Mouse (Mus musculus) embryonic facial prominence, embryonic 10.5 days (tissue): ENCODE results near the gene Cpsf3. TPM values are rescaled to one million over a fixed set of nuclear protein-coding genes. Genes with fewer than 3 reads are reported as not detected.

Experiments
- DNase-seq: peaks from one replicate; pipeline ENCODE4 v3.0.0-alpha.2; 2017; ENCODE audit warnings: low spot score
- H3K27ac ChIP-seq: fragments of 300-500 bp; sonication (generic); replicated peaks from 2 replicates; pipeline ENCODE4 v1.5.1; 2016; ENCODE audit warnings: mild to moderate bottlenecking
- H3K27me3 ChIP-seq: fragments of 300-500 bp; sonication (generic); replicated peaks from 2 replicates; pipeline ENCODE4 v1.6.1; 2016; ENCODE audit warnings: low read depth, mild to moderate bottlenecking; ENCODE audit not compliant: poor library complexity, severe bottlenecking
- H3K36me3 ChIP-seq: fragments of 300-500 bp; sonication (generic); replicated peaks from 2 replicates; pipeline ENCODE4 v1.6.1; 2016; ENCODE audit warnings: mild to moderate bottlenecking, moderate library complexity
- H3K4me1 ChIP-seq: fragments of 300-500 bp; sonication (generic); 2 replicates; pipeline ENCODE4 v1.6.1; 2016
- H3K4me3 ChIP-seq: fragments of 300-500 bp; sonication (generic); 2 replicates; pipeline ENCODE4 v1.5.1; 2016; ENCODE audit warnings: mild to moderate bottlenecking, moderate library complexity
- H3K9me3 ChIP-seq: fragments of 300-500 bp; sonication (generic); 2 replicates; pipeline ENCODE4 v1.6.1; 2016; ENCODE audit warnings: mild to moderate bottlenecking
- WGBS: fragments of 180-500 bp; shearing (Covaris S2); methylation state at CpG from one replicate; pipeline ENCODE4 v1.1.7; 2016; 5-methylcytosine and 5-hydroxymethylcytosine counted together
- polyA plus RNA-seq: library from polyadenylated mRNA; unstranded; fragments of >200 nt; fragmentation: Nextera tagmentation; extraction: Ambion mirVana; gene quantifications from 2 replicates; pipeline ENCODE4 v1.2.1, GENCODE M21; 2016

The Cpsf3 gene
- polyA plus RNA-seq, 1 experiment from 2014 or later: 130 TPM

DNA sequence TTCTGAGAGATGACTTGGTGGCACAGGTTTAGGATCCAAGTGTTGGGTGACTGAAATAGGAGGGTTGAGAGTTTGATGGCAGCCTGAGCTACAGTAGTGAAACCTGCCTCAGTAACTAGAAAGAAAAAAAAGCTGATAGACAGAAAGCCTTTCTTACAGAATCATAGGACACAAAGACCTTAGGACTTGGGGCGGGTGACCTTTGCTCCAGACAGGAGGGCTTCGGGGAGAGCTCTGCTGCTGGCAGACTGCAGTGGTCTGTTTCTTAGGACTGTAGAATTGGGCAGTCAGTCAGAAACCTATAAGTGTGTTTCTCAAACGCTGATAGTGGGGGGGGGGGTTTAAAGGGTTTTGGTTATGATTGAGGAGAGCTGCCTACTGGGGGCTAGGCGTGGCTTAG lies 20.6 kb downstream of the Cpsf3 start:
- H3K36me3 ChIP-seq: peaks cover 100% of the 10 kb centered on the region
- 93% methylated on average over 4 of the region's 4 CpGs for WGBS
- H3K4me3 ChIP-seq: no peak overlapping the region

DNA sequence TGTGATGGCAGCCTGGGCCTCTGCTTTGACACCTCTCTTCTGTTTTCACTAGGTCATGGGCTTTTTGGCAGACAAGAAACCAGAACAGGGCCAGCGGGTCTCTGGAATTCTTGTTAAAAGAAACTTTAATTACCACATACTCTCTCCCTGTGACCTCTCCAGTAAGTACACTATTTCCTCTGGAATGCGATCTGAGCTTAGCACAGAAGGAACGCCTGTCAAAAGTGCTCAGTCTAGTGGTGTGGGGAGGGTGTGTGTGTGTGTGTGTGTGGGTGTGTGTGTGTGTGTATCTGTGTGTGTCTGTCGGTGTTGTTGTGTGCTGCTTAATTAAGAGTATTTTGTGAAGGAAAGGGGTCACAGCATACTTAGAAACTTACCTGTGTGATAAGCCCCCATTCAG lies 21.5 kb downstream of the Cpsf3 start:
- Histone ChIP-seq H3K36me3 (peaks cover 100% of the 10 kb centered on the region), H3K27ac (no peak overlapping the region)
- 89% methylated on average over 4 of the region's 4 CpGs for WGBS

More for the DNA sequence above, 20.6 kb downstream of the Cpsf3 start:
- no peak for DNase-seq
- Histone ChIP-seq H3K4me1 (no peaks in the 10 kb centered on the region), H3K27ac (no peak overlapping the region), H3K27me3 (no peaks in the 10 kb centered on the region), H3K9me3 (no peaks in the 10 kb centered on the region)

DNA sequence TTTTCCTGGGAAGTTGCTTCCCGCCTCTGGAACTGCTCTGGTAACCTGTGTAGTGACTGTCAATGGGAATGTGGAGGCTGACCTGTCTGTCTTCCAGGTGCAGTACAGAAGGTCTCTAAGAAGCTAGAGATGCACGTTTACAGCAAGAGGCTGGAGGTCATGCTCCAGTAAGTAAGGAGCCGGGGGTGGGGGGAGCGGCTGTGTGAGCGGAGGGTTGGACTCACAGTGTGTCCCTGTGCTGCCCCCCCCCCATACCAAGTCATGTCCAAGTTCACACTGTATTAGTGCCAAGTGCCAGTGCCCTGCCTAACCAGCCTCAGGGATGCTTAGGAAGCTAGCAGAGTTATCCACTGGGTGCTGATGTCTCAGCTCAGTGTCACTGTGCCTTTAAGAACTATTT lies 27.0 kb downstream of the Cpsf3 start:
- no peak overlapping the region for H3K27ac ChIP-seq
- WGBS: 86% methylated on average over 5 of the region's 5 CpGs
- no peak overlapping the region for H3K4me3 ChIP-seq
- peaks cover 84% of the 10 kb centered on the region for H3K36me3 ChIP-seq
- no peaks in the 10 kb centered on the region for H3K9me3 ChIP-seq
- no peaks in the 10 kb centered on the region for H3K27me3 ChIP-seq
- DNase-seq: no peak
- peaks cover 7% of the 10 kb centered on the region; the same call in 1 of the 2 replicates for H3K4me1 ChIP-seq

More for the DNA sequence above, 21.5 kb downstream of the Cpsf3 start:
- H3K9me3 ChIP-seq: no peaks in the 10 kb centered on the region
- H3K4me1 ChIP-seq: no peaks in the 10 kb centered on the region
- H3K27me3 ChIP-seq: no peaks in the 10 kb centered on the region
- H3K4me3 ChIP-seq: no peak overlapping the region
- DNase-seq: no peak

DNA sequence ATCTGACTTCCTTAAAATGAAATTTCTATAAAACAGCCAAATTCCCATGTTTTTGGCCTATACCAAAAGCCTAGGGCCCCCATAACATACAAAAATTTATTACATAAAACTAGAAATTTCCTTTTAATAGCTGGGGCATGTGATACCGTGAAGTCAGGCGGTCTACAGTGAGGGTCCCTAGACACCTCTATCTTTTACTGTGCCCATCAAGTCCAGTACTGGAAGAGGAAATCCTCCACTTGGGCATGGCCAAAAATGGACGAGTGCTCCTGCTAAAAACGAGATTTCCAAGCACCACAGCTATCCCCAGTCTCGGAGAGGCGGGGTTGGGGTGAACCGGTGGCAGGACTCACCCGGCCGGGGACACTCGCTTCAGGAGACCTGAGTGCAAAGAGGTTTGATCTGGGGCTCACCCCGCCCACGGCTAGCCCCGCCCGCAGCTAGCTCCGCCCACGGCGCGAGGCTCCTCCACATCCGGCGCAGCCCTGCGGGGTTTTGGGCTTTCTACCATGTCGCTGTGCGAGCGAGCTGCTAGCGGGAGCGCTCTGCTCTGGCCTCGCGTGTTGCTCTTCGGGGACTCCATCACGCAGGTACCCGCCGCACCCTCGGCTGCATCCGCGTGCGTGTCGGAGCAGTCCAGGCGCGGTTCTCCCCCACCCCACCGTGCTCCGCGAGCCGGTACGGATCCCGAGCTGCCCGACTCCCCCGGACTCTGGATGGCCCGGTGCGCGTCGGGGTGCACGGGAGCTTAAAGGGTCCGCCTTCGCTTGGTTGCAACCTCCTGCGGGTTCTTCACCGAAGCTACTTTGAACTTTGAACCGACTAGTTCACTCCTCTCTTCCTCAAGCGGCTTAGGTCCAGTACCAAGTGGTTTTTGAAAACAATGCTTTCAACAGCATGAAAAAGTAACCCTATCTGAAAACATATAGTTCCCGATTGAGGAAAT lies 31.0 kb downstream of the Cpsf3 start, which contains the start of gene Iah1:
Gene Iah1, plus strand, starts transcription at position 467 of the 946 bp plus-strand sequence.
- Histone ChIP-seq H3K36me3 (peaks cover 72% of the 10 kb centered on the region), H3K27ac (peak within 1 kb of the TSS; percentile 91), H3K9me3 (no peaks in the 10 kb centered on the region), H3K4me3 (peak within 1 kb of the TSS; percentile 84), H3K4me1 (peaks cover 8% of the 10 kb centered on the region; the same call in 1 of the 2 replicates), H3K27me3 (no peaks in the 10 kb centered on the region)
- WGBS: 2% methylated on average over 59 of the region's 59 CpGs
- DNase-seq: peak; percentile 90

DNA sequence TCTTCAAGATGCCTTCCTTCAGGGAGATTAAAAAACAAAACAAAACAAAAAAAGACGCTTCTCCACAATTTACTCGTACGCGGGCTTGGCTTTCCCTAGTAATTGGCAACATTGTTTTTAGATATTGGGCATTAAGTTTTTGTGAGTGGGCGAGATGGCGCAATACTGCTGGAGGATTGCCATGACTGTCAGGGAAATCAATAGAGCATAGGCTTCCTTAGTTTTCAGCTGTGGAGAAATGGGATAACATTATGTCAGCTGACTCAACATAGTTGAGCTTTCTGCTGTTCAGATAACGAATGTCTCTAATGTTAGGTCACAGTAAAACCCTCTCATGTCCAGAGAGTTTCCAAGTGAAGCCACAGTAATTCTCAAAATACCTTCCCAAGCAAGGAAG lies 31.7 kb downstream of the Cpsf3 start:
- DNase-seq: no peak

DNA sequence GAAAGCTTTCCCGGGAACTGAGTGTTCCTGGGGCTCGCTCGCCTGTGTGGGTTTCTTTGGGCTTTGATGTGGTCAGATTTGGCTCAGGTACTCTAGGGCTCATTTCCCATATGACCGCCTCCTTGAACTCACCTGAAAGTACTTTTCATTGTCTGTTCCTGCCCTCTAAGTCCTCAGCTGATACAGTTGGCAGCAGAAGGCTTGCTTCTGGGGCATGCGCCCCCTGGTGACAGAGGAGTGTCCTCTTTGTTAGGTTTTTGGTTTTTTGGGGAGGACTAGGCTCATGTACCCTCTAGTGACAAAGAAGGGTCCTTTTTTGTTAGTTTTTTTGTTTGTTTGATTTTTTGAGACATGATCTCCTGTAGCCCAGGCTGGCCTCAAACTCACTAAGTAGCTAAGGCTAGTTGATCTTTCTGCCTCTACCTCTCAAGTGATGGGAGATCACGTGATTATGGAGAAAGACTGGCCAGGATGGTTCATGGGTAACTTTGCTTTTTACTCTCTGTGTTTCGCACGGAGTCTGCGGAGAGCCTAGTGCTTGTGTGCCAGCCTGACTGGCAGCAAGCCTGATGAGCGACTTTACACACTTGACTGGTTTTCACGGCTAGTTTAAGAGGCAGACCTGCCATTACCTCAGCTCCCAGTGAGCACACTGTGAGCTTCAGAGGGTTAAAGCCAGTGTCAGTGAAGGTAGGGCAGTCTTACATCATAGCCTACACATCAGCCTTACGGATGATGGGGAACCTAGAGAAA lies 33.1 kb downstream of the Cpsf3 start:
- Histone ChIP-seq H3K9me3 (no peaks in the 10 kb centered on the region), H3K27ac (no peak overlapping the region), H3K27me3 (no peaks in the 10 kb centered on the region), H3K4me3 (no peak overlapping the region), H3K36me3 (peaks cover 72% of the 10 kb centered on the region), H3K4me1 (peaks cover 8% of the 10 kb centered on the region; the same call in 1 of the 2 replicates)
- DNase-seq: peak; percentile 71
- 76% methylated on average over 12 of the region's 12 CpGs for WGBS

More for the DNA sequence above, 31.7 kb downstream of the Cpsf3 start:
- 42% methylated on average over 7 of the region's 7 CpGs for WGBS
- Histone ChIP-seq H3K27ac (0 out of 2 replicates have a peak overlapping the region, but pooled peaks have one; percentile 91), H3K4me1 (peaks cover 8% of the 10 kb centered on the region; the same call in 1 of the 2 replicates), H3K9me3 (no peaks in the 10 kb centered on the region), H3K27me3 (no peaks in the 10 kb centered on the region), H3K36me3 (peaks cover 72% of the 10 kb centered on the region), H3K4me3 (peak overlapping the region; percentile 84)

DNA sequence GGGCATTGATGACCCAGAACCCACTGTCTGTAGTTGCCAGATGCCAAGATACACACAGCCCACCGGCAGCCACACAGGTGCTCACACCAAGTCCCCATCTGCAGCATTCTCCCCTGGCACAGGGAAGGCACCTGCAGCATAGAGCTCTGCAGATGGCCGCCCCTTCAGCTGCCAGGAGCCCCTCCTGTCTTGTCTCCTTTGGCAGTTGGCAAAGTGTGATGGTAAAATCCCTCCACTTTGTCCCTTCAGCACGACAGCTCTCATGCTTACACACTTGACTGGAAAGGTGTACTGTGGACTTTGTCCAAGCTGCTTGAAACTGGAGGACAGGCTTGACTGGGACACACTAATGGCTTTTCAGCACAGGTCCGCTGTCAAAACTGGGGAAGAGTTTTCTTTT lies 35.1 kb downstream of the Cpsf3 start:
- no peak overlapping the region for H3K27ac ChIP-seq
- no peaks in the 10 kb centered on the region for H3K9me3 ChIP-seq
- peaks cover 72% of the 10 kb centered on the region for H3K36me3 ChIP-seq
- 90% methylated on average over 4 of the region's 4 CpGs for WGBS
- no peaks in the 10 kb centered on the region for H3K27me3 ChIP-seq
- H3K4me1 ChIP-seq: peaks cover 8% of the 10 kb centered on the region; the same call in 1 of the 2 replicates
- no peak overlapping the region for H3K4me3 ChIP-seq
- no peak for DNase-seq

DNA sequence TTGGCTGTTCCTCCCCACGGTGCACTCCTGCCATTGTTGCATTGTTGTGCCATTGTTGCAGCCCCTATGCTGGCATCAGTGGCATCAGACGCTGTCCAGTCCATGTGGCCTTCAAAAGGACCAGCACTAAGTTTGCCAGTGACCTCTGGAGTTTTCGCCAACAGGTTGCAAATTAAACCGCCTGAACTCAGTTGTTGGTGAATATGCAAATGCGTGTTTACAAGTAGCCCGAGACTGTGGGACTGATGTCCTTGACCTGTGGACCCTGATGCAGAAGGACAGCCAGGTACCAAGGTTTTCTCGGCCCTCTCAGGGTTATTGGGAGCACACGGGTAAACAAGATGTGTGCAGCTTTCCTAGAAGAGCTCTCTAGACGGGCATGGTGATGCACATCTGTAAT lies 36.0 kb downstream of the Cpsf3 start:
- WGBS: 85% methylated on average over 9 of the region's 9 CpGs
- H3K9me3 ChIP-seq: no peaks in the 10 kb centered on the region
- no peak overlapping the region for H3K27ac ChIP-seq
- peaks cover 77% of the 10 kb centered on the region for H3K36me3 ChIP-seq
- peaks cover 6% of the 10 kb centered on the region; the same call in 1 of the 2 replicates for H3K4me1 ChIP-seq
- DNase-seq: no peak
- no peaks in the 10 kb centered on the region for H3K27me3 ChIP-seq
- H3K4me3 ChIP-seq: no peak overlapping the region

DNA sequence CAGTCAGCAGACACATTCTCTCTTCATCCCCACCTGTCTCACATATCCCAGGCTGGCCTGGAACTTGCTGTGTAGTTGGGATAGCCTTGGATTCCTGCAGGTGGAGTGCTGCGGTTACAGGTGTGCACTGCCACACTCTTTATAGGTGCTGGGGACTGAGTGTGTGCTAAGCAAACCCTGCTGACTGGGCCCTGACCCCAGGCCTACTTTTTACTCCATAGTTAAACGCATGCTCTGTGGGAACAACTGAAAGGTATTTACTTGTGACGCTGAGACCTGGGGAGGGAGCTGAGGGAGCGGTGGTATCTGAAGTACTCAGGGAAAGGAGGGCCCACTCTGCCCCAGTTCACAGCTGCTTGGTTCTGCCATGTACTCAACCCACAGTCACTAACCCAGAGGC lies 37.1 kb downstream of the Cpsf3 start:
- no peak overlapping the region for H3K27ac ChIP-seq
- H3K9me3 ChIP-seq: no peaks in the 10 kb centered on the region
- 90% methylated on average over 4 of the region's 4 CpGs for WGBS
- no peaks in the 10 kb centered on the region for H3K27me3 ChIP-seq
- DNase-seq: no peak
- H3K4me1 ChIP-seq: peaks cover under 1% of the 10 kb centered on the region; the same call in 1 of the 2 replicates
- peaks cover 88% of the 10 kb centered on the region for H3K36me3 ChIP-seq
- H3K4me3 ChIP-seq: no peak overlapping the region

DNA sequence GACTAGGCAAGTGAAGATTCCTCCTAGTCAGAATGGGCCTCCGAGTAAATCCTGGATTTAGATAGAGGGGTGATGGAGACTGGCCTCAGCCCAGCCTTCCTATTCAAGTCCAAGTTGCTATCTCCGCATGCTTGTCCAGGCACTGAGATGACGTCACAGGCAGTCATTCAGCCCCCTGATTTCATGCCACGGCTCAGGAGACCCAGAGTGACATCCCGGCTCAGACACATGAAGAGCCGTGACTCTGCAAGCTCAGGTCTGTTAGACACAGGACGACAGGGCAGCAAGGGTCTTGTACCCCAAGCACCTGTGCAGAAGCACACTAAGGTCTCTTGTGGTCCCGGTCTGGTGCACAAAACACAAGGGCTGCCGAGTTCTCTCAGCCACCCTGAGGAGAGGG lies 37.7 kb downstream of the Cpsf3 start:
- WGBS: 92% methylated on average over 9 of the region's 9 CpGs
- no peak overlapping the region for H3K27ac ChIP-seq
- no peaks in the 10 kb centered on the region for H3K27me3 ChIP-seq
- H3K4me3 ChIP-seq: no peak overlapping the region
- no peaks in the 10 kb centered on the region for H3K4me1 ChIP-seq
- H3K9me3 ChIP-seq: no peaks in the 10 kb centered on the region
- no peak for DNase-seq
- peaks cover 94% of the 10 kb centered on the region for H3K36me3 ChIP-seq

DNA sequence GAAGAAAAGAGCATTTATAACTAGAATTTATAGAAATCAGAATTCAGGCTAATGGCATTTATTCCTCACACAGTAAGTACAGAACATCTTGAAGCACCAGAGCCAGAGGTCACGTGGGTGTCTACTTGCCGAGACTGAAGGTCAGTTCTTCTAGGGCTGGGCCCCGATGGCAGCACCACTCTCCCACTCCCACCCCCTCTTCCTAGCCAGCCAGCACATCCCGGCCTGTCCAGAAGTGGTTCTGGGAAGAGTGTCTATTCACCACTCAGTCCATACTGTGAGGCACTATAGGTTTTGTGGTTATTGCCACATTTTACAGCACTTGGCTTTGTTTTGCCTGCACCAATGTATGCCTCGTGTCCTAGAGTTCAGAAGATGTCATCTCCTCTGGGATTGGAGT lies 38.9 kb downstream of the Cpsf3 start:
- peaks cover 100% of the 10 kb centered on the region for H3K36me3 ChIP-seq
- WGBS: 85% methylated on average over 5 of the region's 5 CpGs

DNA sequence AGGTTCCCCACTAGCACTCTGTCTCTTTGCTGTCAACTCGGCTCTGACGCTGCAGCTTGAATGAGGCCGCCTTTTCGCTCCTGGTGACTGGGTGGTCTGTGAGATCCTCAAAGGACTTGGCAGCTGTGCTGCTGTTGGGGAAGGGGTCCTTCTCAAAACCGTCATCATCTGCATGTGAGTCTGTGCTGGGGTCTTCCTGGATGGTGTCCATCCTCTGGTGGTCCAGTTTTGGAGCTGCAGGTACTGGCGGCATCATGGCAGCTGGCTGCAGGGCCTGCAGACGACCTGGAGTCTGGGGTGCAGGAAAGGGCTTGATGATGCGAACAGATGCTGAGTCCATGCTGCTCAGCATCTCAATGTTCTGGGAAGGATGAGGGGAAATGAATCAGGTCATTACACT lies 40.1 kb downstream of the Cpsf3 start:
- peaks cover 100% of the 10 kb centered on the region for H3K36me3 ChIP-seq
- no peak for DNase-seq
- H3K4me3 ChIP-seq: no peak overlapping the region
- no peaks in the 10 kb centered on the region for H3K27me3 ChIP-seq
- no peak overlapping the region for H3K27ac ChIP-seq
- 89% methylated on average over 8 of the region's 8 CpGs for WGBS
- H3K4me1 ChIP-seq: no peaks in the 10 kb centered on the region
- H3K9me3 ChIP-seq: no peaks in the 10 kb centered on the region

More for the DNA sequence above, 38.9 kb downstream of the Cpsf3 start:
- no peaks in the 10 kb centered on the region for H3K27me3 ChIP-seq
- no peaks in the 10 kb centered on the region for H3K4me1 ChIP-seq
- DNase-seq: no peak
- H3K4me3 ChIP-seq: no peak overlapping the region
- H3K27ac ChIP-seq: no peak overlapping the region
- no peaks in the 10 kb centered on the region for H3K9me3 ChIP-seq
